Mouse (Mus musculus) limb, embryonic 13.5 days (tissue): ENCODE measurements at regions not wholly inside any gene's neighbourhood (a gene's known extent, or its start where the extent isn't known, plus 50 kb on each side); places are given as distances from the start of the nearest gene placed in this dataset.

ENCODE experiments used
- ATAC-seq: fragments of 200-750 bp; cut with Nextera tagmentation; 2 replicates; pipeline ENCODE4 v1.8.0; 2017; ENCODE audit warnings: low read depth, moderate number of reproducible peaks, moderate TSS enrichment; ENCODE audit not compliant: low FRiP score
- H3K27ac ChIP-seq: fragments of 300-500 bp; sonication (generic); 2 replicates; pipeline ENCODE4 v1.5.1; 2015; ENCODE audit warnings: inconsistent platforms, mild to moderate bottlenecking, moderate library complexity
- H3K27me3 ChIP-seq: fragments of 300-500 bp; sonication (generic); 2 replicates; pipeline ENCODE4 v1.6.1; 2015; ENCODE audit warnings: mild to moderate bottlenecking, inconsistent platforms
- H3K36me3 ChIP-seq: fragments of 300-500 bp; sonication (generic); 2 replicates; pipeline ENCODE4 v1.6.1; 2015; ENCODE audit warnings: inconsistent platforms, mild to moderate bottlenecking, moderate library complexity
- H3K4me1 ChIP-seq: fragments of 300-500 bp; sonication (generic); 2 replicates; pipeline ENCODE4 v1.6.1; 2015; ENCODE audit warnings: inconsistent platforms
- H3K4me2 ChIP-seq: fragments of 300-500 bp; sonication (generic); replicated peaks from 2 replicates; pipeline ENCODE4 v1.6.1; 2015; ENCODE audit warnings: inconsistent platforms, mild to moderate bottlenecking, moderate library complexity
- H3K4me3 ChIP-seq: fragments of 300-500 bp; sonication (generic); 2 replicates; pipeline ENCODE4 v1.5.1; 2015; ENCODE audit warnings: moderate library complexity, mild to moderate bottlenecking, inconsistent platforms
- H3K9ac ChIP-seq: fragments of 300-500 bp; sonication (generic); 2 replicates; pipeline ENCODE4 v1.6.1; 2015; ENCODE audit warnings: mild to moderate bottlenecking, inconsistent platforms
- H3K9me3 ChIP-seq: fragments of 300-500 bp; sonication (generic); 2 replicates; pipeline ENCODE4 v1.6.1; 2016; ENCODE audit warnings: inconsistent platforms
- WGBS: fragments of 180-500 bp; shearing (Covaris S2); methylation state at CpG from one replicate; pipeline ENCODE4 v1.1.7; 2015; 5-methylcytosine and 5-hydroxymethylcytosine counted together

GRCm38 (mm10) chr16:50065336-50066082 lies 265.2 kb downstream of the Cd47 start:
- Histone ChIP-seq H3K36me3 (no peaks in the 10 kb centered on the region), H3K9ac (no peak overlapping the region), H3K9me3 (no peaks in the 10 kb centered on the region), H3K4me1 (peaks cover 2% of the 10 kb centered on the region; the same call in 1 of the 2 replicates), H3K27ac (no peak overlapping the region), H3K27me3 (no peaks in the 10 kb centered on the region), H3K4me2 (no peak overlapping the region), H3K4me3 (no peak overlapping the region)
- ATAC-seq: no peak
- WGBS: 77% methylated on average over 5 of the region's 5 CpGs

DNA sequence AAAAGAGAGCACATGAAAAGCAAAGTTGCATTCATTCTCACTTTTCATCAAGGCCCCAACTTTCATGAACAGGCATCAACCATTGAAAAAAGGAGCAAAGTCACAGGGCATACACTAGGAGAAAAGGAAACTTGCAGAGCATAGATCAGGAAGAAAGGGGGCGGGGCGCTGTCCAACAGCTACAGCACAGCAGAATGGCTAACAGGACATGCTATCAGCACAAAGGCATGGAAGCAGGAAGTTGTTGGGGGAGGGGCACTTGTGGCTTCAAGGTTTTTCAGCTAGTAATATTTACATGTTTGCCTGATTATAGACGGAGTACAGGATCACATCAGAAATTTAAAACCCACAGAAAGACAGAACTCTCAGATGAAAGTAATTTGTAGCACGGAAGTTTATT lies 268.7 kb downstream of the Cd47 start:
- Histone ChIP-seq H3K9me3 (no peaks in the 10 kb centered on the region), H3K27me3 (no peaks in the 10 kb centered on the region), H3K9ac (no peak overlapping the region), H3K4me3 (no peak overlapping the region), H3K4me2 (no peak overlapping the region), H3K27ac (no peak overlapping the region), H3K4me1 (peaks cover 7% of the 10 kb centered on the region; the same call in 1 of the 2 replicates), H3K36me3 (no peaks in the 10 kb centered on the region)
- 0 out of 2 replicates have a peak, but pooled peaks have one; percentile 61 for ATAC-seq
- 65% methylated on average over 4 of the region's 4 CpGs for WGBS

DNA sequence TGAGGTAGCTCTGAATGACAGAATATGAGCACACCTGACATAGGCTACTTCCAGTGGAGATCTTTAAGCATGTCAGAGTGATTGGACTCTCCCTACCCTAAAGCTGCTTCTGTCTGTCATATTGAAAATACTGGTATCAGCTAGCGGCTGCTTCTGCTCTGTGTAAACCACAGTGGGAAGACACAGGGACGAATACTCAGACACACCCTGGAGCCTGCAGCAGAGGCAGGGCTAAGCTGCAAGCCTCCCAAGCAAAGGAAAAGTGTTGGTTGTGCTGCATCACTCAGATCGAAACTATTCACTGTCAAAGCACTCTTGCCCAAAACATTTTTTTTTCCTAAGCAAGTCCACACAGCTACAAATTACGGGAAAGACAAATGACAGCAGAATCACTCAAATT lies 270.4 kb downstream of the Cd47 start:
- Histone ChIP-seq H3K27me3 (no peaks in the 10 kb centered on the region), H3K27ac (no peak overlapping the region), H3K4me2 (no peak overlapping the region), H3K4me3 (no peak overlapping the region), H3K9me3 (no peaks in the 10 kb centered on the region), H3K36me3 (no peaks in the 10 kb centered on the region), H3K9ac (no peak overlapping the region), H3K4me1 (peaks cover 11% of the 10 kb centered on the region)
- ATAC-seq: no peak
- WGBS: 67% methylated on average over 4 of the region's 4 CpGs

DNA sequence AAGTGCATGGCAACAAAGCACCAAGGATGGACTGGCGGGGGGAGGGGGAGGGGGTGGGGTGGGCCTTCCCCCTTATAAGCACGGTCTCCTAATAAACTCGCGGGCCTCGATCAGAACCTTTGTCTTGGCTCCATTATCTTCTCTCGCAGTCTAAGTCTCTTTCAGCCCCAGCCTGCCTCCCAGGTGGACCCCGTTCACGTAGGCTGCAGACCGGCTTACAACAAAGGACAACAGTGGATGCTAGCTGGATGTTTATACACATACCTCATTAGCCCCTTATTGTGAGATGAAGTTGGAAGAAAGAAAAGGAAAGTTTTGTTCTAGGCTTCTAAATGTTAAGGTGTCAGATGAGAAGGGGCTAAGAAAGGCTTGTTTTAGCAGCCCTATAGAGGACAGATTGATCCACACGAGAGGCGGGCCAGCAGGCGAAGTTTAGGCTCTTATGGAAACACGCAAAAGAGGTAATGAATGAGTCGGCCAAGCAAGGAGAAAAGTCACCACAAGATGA lies 272.6 kb downstream of the Cd47 start:
- 47% methylated on average over 13 of the region's 14 CpGs for WGBS
- H3K4me2 ChIP-seq: peak overlapping the region; percentile 38; the same call in 1 of the 2 replicates
- no peak for ATAC-seq

DNA sequence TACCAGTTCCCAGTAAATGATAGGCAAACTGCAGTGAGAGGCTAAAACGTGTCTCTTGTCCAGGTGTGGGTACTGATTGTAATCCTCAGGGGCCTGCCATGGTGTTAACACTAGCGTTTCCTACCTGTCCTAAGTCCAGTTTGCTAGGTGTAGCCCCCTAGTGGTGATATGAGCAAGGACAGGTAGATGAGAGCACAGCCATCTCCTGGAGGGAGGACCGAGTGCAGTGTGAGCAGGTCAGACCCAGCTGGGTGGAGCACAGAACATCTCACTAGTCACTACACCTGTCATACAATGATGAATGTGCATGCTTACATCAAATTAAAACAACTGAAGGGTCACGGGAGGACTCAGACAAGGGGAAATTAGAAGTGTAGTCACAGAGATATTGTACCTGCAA lies 273.6 kb downstream of the Cd47 start:
- no peaks in the 10 kb centered on the region for H3K9me3 ChIP-seq
- H3K4me1 ChIP-seq: peaks cover 11% of the 10 kb centered on the region
- H3K27me3 ChIP-seq: no peaks in the 10 kb centered on the region
- no peak overlapping the region for H3K4me2 ChIP-seq
- no peak overlapping the region for H3K9ac ChIP-seq
- H3K27ac ChIP-seq: no peak overlapping the region
- ATAC-seq: no peak
- WGBS: 70% methylated on average over 4 of the region's 4 CpGs
- no peaks in the 10 kb centered on the region for H3K36me3 ChIP-seq
- H3K4me3 ChIP-seq: no peak overlapping the region

More for the DNA sequence above, 272.6 kb downstream of the Cd47 start:
- no peaks in the 10 kb centered on the region for H3K27me3 ChIP-seq
- H3K4me3 ChIP-seq: no peak overlapping the region
- H3K27ac ChIP-seq: no peak overlapping the region
- H3K4me1 ChIP-seq: peaks cover 12% of the 10 kb centered on the region
- no peaks in the 10 kb centered on the region for H3K9me3 ChIP-seq
- no peak overlapping the region for H3K9ac ChIP-seq
- no peaks in the 10 kb centered on the region for H3K36me3 ChIP-seq

DNA sequence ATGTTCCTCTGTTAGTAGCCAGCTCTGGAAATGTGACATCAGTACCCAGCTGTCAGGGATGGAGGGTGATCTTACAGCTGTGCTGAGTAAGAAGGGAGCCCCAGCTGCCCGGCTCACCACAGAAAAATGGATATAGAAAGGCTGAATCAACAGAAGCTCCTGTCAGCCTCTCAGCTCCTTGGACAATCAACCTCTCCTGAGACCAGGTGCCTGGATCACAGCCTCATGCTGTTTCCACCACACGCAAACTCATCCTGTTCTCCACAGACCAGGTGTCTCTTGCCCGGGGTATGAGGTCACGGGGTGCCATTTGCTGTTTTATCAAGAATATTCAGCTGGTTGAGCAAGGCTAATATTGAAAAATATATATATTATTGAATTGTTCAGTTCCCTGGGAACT lies 275.3 kb downstream of the Cd47 start:
- no peak overlapping the region for H3K9ac ChIP-seq
- ATAC-seq: peak; percentile 8; the same call in 1 of the 2 replicates
- H3K4me3 ChIP-seq: no peak overlapping the region
- no peaks in the 10 kb centered on the region for H3K36me3 ChIP-seq
- WGBS: 66% methylated on average over 4 of the region's 4 CpGs
- H3K4me1 ChIP-seq: peaks cover 10% of the 10 kb centered on the region
- no peaks in the 10 kb centered on the region for H3K27me3 ChIP-seq
- H3K27ac ChIP-seq: no peak overlapping the region
- no peaks in the 10 kb centered on the region for H3K9me3 ChIP-seq
- H3K4me2 ChIP-seq: no peak overlapping the region

DNA sequence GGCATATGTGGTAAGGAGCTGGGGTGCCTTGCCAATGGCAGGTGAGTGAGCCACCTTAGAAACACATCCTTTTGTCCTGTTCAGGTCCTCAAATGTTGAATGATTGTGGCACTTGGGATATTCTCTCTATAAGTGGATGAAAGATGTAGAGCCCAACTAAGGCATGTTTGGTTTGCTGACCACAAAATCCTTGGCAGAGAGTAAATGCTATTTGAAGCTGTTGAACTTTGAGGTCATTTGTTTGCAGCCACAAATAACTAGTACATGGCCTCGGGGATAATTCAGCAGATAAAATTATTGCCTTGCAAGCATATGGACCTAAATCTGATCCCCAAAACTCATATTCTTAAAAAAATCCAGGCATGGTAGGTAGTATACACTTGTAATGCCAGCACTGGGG lies 281.2 kb downstream of the Cd47 start:
- ATAC-seq: no peak
- Histone ChIP-seq H3K36me3 (no peaks in the 10 kb centered on the region), H3K4me2 (no peak overlapping the region), H3K9ac (no peak overlapping the region), H3K9me3 (peaks cover 5% of the 10 kb centered on the region; the same call in 1 of the 2 replicates), H3K4me1 (0 out of 2 replicates have a peak, but pooled peaks cover 12% of the 10 kb centered on the region), H3K4me3 (no peak overlapping the region), H3K27ac (no peak overlapping the region), H3K27me3 (no peaks in the 10 kb centered on the region)
- WGBS: 78% methylated on average over 1 of the region's 1 CpGs

DNA sequence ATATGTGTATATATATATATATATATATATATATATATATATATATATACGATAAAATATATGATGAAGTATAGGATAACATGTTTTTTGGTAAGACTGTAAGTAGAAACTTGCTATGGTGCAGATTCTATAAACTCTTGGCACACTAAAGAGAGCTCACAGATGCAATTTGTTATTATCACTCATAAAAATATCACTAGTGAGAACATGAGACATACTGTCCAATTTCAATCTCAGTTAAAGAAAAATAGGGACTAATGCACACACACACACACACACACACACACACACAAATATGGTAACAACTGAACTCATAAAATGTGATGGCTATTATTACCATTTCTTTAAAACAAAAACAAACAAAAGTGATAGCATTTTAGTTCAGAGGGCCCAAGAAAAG lies 292.0 kb downstream of the Cd47 start:
- H3K4me2 ChIP-seq: no peak overlapping the region
- WGBS: 80% methylated on average over 1 of the region's 1 CpGs

DNA sequence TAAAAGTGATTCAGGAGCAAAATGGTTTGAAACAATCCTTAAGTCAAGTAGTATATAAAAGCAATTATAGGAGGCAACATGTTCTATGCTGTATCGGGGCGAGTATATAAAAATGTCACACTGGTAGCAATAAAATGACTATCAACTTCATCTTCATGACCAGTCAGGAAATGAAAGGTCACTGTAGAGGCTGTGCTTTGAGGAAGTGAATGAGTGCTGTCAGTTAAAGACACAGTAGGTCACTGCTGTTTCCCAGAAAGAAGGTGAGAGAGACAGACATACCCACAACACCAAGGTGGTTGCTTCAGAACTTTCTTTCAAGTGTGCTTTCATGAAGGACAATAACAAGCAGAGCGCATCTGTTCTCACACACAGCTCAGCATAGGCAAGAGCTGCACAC lies 292.4 kb downstream of the Cd47 start:
- no peaks in the 10 kb centered on the region for H3K27me3 ChIP-seq
- ATAC-seq: no peak
- no peak overlapping the region for H3K27ac ChIP-seq
- H3K9me3 ChIP-seq: no peaks in the 10 kb centered on the region
- H3K36me3 ChIP-seq: no peaks in the 10 kb centered on the region
- H3K4me2 ChIP-seq: no peak overlapping the region
- H3K4me1 ChIP-seq: no peaks in the 10 kb centered on the region
- H3K9ac ChIP-seq: no peak overlapping the region
- H3K4me3 ChIP-seq: no peak overlapping the region
- 69% methylated on average over 3 of the region's 3 CpGs for WGBS

More for the DNA sequence above, 292.0 kb downstream of the Cd47 start:
- Histone ChIP-seq H3K4me1 (no peaks in the 10 kb centered on the region), H3K9ac (no peak overlapping the region), H3K27me3 (no peaks in the 10 kb centered on the region), H3K27ac (no peak overlapping the region), H3K36me3 (no peaks in the 10 kb centered on the region), H3K4me3 (no peak overlapping the region), H3K9me3 (no peaks in the 10 kb centered on the region)
- no peak for ATAC-seq

DNA sequence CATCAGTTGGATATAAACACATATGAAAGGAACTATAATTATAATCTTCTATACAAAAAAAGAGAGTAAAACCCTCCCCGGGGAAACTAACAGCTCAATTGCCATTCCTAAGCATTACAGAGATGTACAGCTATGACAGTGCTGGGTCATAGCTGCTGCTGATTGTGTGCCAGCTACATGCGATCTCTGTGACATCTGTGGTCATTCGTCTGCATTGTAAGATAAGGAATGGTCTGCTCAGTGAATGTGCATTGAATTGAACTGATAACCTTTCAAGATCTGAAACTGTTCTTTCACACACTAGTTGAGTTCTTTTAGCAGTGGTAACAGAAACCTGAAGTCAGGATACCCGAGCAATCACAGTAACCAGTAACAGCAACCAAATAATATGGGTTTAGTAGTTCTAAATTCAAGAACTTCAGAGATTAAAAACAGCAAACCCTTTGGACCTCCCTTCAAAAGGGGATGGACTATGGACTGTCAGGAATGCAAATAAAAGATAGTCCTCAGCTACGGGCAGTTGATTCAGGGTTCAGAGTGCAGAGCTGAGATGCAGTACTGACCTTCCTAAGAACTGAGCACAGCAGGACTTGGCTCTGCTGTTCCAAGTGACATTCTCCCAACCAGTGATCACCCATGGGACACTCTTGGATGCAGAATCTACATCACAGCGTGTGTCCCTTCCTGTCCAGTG lies 295.7 kb downstream of the Cd47 start:
- no peak overlapping the region for H3K4me2 ChIP-seq
- no peaks in the 10 kb centered on the region for H3K4me1 ChIP-seq
- no peak overlapping the region for H3K27ac ChIP-seq
- no peaks in the 10 kb centered on the region for H3K9me3 ChIP-seq
- no peaks in the 10 kb centered on the region for H3K27me3 ChIP-seq
- H3K4me3 ChIP-seq: no peak overlapping the region
- ATAC-seq: no peak
- 75% methylated on average over 6 of the region's 6 CpGs for WGBS
- H3K9ac ChIP-seq: no peak overlapping the region
- no peaks in the 10 kb centered on the region for H3K36me3 ChIP-seq

DNA sequence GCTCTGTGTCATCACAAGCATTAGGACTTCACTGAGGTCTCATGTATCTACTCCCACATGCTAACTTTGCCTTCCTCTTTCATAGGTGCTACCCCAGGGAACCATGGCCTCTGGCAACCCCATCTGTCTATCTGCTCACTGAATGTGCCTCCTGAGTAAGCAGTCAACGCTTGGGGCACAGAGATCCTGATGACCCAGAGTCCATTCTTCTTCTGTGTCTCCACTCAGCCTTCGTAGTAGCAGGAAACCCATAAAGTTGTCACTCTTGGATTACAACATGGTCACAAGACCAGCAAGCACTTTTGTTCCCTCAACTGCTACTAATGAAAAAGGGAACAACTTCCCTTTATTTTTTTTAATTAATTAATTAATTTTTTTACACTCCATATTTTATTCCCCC lies 296.2 kb downstream of the Cd47 start:
- ATAC-seq: no peak
- Histone ChIP-seq H3K9ac (no peak overlapping the region), H3K4me1 (no peaks in the 10 kb centered on the region), H3K27ac (no peak overlapping the region), H3K9me3 (no peaks in the 10 kb centered on the region), H3K27me3 (no peaks in the 10 kb centered on the region), H3K4me2 (no peak overlapping the region), H3K36me3 (no peaks in the 10 kb centered on the region), H3K4me3 (no peak overlapping the region)
- 73% methylated on average over 2 of the region's 2 CpGs for WGBS

DNA sequence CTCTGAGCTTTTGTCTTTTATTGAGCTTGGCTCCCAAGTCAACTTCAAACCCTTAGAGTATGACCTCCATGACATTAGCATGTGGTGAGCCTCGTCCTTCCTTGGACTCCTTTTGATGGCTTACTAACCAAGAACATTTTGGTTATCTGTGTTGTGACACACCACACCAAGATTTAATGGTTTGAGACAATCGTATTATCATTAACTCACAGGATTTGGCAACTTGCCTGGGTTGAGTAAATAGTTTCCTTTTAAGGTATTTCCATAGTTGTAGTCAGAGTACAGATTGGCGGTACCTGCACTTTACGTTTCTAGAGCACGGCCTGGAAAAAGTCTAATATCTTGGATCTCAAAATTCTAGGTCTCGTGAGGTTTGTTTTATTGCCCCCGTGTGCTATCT lies 303.0 kb downstream of the Cd47 start:
- 75% methylated on average over 7 of the region's 7 CpGs for WGBS
- Histone ChIP-seq H3K4me2 (no peak overlapping the region), H3K27me3 (no peaks in the 10 kb centered on the region), H3K9ac (no peak overlapping the region), H3K4me1 (no peaks in the 10 kb centered on the region), H3K27ac (no peak overlapping the region), H3K9me3 (no peaks in the 10 kb centered on the region), H3K36me3 (no peaks in the 10 kb centered on the region), H3K4me3 (no peak overlapping the region)
- no peak for ATAC-seq
